Mouse (Mus musculus) testis, postnatal 14 days (tissue): ENCODE results near the gene Cd70.

Experiments
- DNase-seq: peaks from one replicate; pipeline ENCODE4 v3.0.0; 2021; ENCODE audit warnings: low spot score

Cd70 gene

GRCm38 (mm10) chr17:57148994-57149803, at the start of gene Cd70:
Gene Cd70 (minus strand): TSS chr17:57149777.
- DNase-seq = peak; percentile 18

GRCm38 (mm10) chr17:57198252-57198651, 48.7 kb upstream of the Cd70 start:
- no peak for DNase-seq

- no peak for DNase-seq
These were observed 45.9 kb upstream of the Cd70 start for GRCm38 (mm10) chr17:57195326-57196010.

- no peak for DNase-seq
These were observed 45.2 kb upstream of the Cd70 start for GRCm38 (mm10) chr17:57194771-57195170.

- no peak for DNase-seq
These were observed 44.5 kb upstream of the Cd70 start, which contains the start of gene Tnfsf14 for GRCm38 (mm10) chr17:57194041-57194507. Gene Tnfsf14 (minus strand): TSS chr17:57194177.

- DNase-seq = no peak
These were observed 39.1 kb upstream of the Cd70 start for GRCm38 (mm10) chr17:57188510-57189192.

- DNase-seq = no peak
These were observed 36.1 kb upstream of the Cd70 start for GRCm38 (mm10) chr17:57185641-57186040.

- DNase-seq = no peak
These were observed 33.3 kb upstream of the Cd70 start for GRCm38 (mm10) chr17:57182871-57183270.

- no peak for DNase-seq
These were observed 30.8 kb upstream of the Cd70 start for GRCm38 (mm10) chr17:57180363-57180762.

- no peak for DNase-seq
These were observed 23.8 kb upstream of the Cd70 start for GRCm38 (mm10) chr17:57173351-57173750.

- DNase-seq = no peak
These were observed 22.8 kb upstream of the Cd70 start for GRCm38 (mm10) chr17:57172378-57172777.

GRCm38 (mm10) chr17:57170616-57171260, 21.2 kb upstream of the Cd70 start:
- DNase-seq = no peak

- peak; percentile 65 for DNase-seq
These were observed 17.5 kb upstream of the Cd70 start for GRCm38 (mm10) chr17:57166800-57167791.

GRCm38 (mm10) chr17:57153787-57154186, 4.2 kb upstream of the Cd70 start:
- no peak for DNase-seq

- DNase-seq = no peak
These were observed 3.4 kb upstream of the Cd70 start for GRCm38 (mm10) chr17:57153006-57153405.

GRCm38 (mm10) chr17:57148343-57148742, 1.2 kb downstream of the Cd70 start:
- DNase-seq = no peak

- DNase-seq = no peak
These were observed 4.5 kb downstream of the Cd70 start for GRCm38 (mm10) chr17:57145115-57145514.

GRCm38 (mm10) chr17:57143704-57144103, 5.9 kb downstream of the Cd70 start:
- DNase-seq = no peak

GRCm38 (mm10) chr17:57139708-57140107, 9.9 kb downstream of the Cd70 start:
- DNase-seq = no peak

GRCm38 (mm10) chr17:57138676-57139075, 10.9 kb downstream of the Cd70 start:
- DNase-seq = no peak

- no peak for DNase-seq
These were observed 13.9 kb downstream of the Cd70 start for GRCm38 (mm10) chr17:57135635-57136034.
